Mouse (Mus musculus) midbrain, embryonic 11.5 days (tissue): ENCODE measurements around the gene Cd93. TPM values are rescaled to one million over a fixed set of nuclear protein-coding genes. Genes with fewer than 3 reads are reported as not detected.

ENCODE experiments used
- polyA plus RNA-seq: library from polyadenylated mRNA; unstranded; fragments of >200 nt; fragmentation: Nextera tagmentation; extraction: Ambion mirVana; gene quantifications from 2 replicates; pipeline ENCODE4 v1.2.1, GENCODE M21; 2014

Gene Cd93
- polyA plus RNA-seq, 1 experiment from 2014 or later: 5.9 TPM

Other genes with a start within 250 kb of the Cd93 start
- 1.4 and 2.2 TPM in 2 replicates for gene Sstr4, start 48.2 kb downstream of the Cd93 start, polyA plus RNA-seq
- 16.3 and 21.0 TPM in 2 replicates for gene Thbd, start 35.4 kb downstream of the Cd93 start, polyA plus RNA-seq
- gene Nxt1, start 229.0 kb upstream of the Cd93 start, polyA plus RNA-seq: 122 and 133 TPM in 2 replicates
- gene Gzf1, start 237.5 kb upstream of the Cd93 start, polyA plus RNA-seq: 27.5 and 29.1 TPM in 2 replicates